Mouse (Mus musculus): ENCODE data around the gene Abhd2.

The Abhd2 gene

DNA sequence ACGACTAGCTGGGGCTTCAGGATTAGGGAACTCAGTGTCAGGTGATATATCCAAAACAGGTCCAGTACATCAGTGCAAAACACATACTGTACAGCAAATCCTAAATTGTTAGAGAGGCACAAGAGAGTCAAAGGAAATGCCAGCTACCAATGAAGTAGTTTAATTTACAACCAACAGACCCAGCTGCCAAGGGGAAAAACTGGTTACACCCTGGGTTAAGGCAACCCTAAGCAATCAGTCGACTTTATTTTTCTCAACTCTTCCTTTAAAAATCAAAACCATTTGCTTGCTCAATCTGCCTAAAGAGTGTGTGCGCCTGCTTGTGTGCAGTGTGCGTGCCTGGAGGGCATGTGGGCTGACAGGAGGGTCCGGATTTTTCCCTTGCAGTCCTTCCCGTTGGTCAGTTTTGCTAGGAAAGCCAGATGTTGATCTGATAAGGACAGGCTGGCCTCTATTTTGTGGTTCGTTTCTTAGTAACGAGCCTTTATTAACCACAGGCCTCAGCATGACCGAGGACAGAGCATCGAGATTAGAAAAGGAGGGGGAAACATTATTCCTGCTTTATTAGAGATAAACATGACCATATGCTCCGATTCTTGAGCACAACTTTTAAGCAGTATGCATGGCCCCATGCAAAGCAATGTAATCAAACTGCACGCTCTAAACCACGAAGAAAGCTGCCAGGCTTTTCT lies 45.3 kb downstream of the Abhd2 start:
- DNase-seq (ENCODE audit: low spot score in 2 of 2), result no peak

DNA sequence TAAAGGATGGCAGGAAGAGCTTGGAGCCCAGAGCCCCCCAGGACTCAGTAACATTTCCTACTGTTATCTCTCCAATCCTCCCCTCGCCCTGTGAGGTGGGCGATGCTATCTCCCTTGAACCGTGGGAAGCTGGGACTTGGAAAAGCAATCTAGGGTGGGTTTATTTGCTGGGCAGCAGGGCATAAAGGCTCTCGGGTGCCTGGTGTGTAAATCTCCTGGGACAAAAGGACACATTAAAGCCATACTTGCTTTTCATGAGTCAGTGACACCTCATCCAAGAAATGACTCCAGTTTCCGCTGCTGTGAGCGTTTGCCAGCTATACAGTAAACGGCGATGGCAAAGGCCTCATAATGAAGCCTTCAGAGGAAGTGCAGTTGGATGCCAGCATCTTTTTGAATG lies 50.9 kb downstream of the Abhd2 start:
- no peak for DNase-seq (ENCODE audit: low spot score in 2 of 2)

DNA sequence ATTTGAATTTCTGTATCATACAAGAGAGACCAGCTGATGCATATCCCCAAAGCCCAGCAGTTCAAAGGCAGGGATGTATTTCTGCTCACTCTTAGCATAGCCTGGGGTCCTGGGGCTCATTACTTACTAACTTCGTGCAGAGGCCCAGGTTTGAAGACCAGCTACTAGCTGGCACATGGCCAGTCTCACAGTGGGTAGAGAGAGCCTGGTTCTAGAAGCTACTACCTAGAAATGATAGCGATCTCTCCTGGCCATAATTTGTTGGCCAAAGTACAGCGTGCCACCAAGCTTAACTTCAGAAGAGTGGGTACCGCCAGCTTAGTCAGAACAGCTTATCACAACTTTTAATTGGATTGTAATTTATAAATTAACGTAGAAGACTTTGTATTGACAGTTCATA lies 55.8 kb downstream of the Abhd2 start:
- DNase-seq (ENCODE audit: low spot score in 2 of 2), result no peak

DNA sequence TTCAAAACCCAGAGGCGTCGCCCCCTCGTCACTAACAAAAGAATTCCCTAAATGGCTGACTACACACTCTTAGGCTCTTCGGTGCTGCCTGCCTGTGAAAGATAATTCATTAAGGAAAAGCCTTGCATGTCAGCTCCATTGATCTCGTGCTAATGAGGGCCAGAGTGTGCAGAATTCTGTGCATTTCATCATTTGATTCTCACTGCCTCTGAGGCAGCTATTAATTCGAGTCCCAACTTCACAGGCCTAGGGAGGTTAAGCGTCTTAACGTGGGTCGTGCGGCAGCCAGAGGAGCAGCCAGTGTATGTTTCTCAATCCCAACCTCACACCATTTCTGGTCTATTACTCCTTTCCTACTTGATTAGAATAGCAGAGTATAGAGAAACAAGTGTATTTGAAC lies 58.2 kb downstream of the Abhd2 start:
- no peak for DNase-seq (ENCODE audit: low spot score in 2 of 2)

DNA sequence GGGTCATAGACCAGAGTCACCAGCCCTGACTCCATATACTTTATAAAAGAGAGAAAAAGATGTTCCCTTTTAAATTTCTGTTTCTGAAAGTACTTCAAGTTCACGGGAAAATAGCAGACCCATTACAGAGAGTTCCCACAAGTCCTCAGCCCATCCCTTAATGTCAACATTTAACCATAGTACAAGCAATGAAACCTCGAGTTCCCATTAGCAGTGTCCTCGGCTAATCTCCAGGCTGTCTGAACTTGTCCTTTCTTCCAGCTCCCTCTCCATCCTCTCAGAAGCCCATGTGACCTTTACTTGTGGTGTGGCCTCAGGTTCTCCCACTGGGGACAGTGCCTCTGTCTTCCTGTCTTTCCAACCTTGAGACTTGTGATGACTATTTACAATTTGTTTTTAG lies 60.4 kb downstream of the Abhd2 start:
- no peak for DNase-seq (ENCODE audit: low spot score in 2 of 2)

DNA sequence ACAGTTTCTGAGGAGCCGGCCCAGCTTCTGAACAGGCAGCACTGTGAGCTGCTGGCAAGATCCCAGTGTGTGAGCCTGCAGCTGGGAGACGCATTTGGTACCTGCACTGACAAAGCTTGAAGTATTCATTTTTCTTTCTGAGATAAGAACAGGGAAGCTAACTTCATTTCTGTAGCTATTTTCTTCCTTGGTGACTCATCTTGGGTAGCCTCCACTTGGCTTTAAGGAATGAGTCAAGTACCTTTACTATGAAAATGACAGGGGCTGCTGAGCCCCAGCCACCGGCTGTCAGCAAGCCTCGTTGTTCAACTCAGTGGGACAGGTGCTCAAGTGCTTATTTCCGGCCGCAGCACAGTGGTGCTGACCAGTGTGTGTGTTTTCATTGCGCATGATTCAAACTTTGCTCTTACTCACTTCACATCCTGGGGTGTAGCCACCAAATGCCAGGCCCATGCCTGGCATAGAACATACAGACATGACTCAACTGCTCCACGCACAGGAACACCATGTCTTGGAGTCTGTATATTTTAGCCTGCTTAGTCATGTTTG lies 63.4 kb downstream of the Abhd2 start:
- peak; percentile 62 to 76 for DNase-seq (ENCODE audit: low spot score in 2 of 2)

DNA sequence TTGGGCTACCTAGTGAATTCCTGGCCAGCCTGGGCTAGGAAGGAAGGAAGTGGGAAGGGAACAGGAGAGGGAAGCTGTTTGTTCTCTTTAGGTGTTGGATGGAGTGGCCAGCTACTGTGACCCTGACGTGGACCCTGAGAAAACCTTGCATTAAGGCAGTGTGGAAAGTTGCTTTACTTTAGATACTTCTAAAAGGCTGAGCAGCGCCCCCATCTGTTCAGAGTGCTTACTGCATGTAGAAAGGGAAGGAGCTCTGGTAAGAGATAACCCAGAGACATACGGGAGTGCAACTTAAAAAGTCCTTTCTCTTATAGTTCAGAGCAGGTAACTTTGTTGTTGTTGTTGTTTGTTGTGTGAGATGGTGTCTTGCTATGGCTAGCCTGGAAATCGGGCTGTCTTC lies 72.9 kb downstream of the Abhd2 start:
- DNase-seq (ENCODE audit: low spot score in 2 of 2), result peak; percentile 66 to 68

DNA sequence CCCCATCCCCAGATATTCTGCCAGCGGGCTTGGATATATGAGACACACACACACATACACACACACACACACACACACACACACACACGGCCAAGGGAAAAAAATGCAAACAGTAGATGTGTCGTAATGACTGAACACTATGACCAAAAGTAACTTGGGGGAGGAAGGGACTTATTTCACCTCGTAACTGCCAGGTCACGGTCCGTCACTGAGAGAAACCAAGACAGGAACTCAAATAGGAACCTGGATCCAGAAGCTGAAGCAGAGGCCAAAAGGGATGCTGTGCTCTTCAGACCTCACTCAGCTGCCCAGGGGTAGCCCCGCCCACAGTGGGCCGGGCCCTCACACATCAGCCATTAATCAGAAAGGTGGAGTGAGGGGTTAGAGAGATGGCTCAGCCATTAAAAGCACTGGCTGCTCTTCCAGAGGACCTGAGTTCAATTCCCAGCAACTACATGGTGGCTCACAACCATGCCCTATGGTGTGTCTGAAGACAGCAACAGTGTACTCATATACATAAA lies 73.6 kb downstream of the Abhd2 start:
- no peak for DNase-seq (ENCODE audit: low spot score in 2 of 2)

DNA sequence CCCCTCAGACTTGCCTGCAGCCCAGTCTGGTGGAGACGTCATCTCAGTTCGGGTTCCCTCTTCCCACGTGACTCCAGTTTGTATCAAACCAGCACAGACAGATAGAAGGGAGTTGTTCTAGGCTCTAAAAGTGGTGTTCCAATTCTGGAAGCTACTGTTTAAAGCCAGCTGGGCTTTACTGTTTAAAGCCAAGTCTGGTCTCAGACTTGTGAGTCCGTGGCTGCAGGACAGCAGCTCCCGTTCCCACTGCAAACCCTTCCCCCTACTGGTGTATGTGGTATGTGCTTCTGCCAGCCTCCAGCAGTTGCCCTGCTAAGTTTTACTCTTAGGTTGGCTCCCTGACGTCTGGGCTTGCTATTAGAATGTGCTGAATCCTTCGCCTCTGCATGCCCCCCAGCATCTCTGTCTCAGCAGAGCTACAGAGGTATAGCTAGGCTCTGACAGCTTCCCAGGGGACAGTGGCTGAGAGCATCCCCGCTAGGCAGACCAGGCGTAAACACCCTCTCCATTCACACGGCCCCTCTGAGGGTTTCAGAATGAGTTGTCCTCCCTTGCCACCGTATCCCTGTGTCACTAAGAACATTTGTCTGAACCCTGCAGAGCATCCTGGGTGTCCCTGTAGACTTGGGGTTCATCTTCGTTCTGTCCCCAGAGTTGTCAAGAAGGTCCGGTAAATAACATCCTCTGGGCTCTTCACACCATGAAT lies 74.3 kb downstream of the Abhd2 start:
- no peak for DNase-seq (ENCODE audit: low spot score in 2 of 2)

DNA sequence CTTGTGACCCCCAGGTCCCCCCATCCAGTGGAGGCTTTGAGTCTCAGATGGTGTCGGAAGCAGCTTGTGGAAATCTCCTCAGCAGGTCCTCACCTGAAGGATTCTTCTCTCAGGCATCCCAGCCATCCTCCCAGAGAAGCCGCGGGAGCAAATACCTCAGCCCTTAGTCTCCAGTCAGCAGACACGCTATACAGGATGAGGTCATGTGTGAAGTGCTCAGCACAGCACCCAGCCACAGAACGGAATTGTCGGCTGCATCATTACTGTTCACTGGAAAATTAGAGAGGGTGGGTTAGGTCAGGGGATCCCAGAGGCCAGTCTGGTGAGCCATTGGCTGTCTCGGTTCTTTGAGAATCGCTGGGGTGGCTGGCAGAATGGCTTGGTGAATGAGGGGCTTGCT lies 75.8 kb downstream of the Abhd2 start:
- no peak for DNase-seq (ENCODE audit: low spot score in 2 of 2)

DNA sequence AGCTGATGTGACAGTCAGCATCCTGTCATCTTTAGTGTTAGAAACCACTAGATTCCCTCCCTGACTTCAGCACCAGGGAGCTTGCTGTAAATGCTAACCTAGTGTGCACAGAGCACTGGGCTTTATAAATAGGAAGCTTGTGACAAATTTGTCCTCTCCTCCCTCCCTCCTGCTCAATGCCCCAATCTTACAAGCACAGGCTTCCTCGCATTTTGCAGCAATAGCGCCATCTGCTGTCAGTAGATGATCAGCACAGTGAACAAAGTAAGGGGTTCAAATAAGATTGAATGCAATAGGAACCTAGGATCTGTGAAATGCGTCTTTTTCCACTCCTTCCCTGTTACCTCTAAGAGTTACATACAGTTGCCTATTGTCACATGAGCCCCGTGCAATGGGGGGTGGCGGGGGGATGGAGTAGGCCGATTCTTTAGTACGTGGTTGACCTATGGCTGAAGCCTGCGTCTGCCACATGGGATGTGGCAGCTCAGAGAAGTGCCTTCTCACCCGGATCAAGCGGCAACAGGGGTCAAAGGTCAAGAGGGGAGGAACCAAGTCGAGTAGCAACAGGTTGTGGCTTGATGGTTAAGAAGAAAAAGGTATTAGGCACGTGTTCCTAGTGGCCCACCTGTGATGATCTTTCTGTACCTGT lies 76.9 kb downstream of the Abhd2 start:
- DNase-seq (ENCODE audit: low spot score in 2 of 2), result peak; percentile 87 to 92

DNA sequence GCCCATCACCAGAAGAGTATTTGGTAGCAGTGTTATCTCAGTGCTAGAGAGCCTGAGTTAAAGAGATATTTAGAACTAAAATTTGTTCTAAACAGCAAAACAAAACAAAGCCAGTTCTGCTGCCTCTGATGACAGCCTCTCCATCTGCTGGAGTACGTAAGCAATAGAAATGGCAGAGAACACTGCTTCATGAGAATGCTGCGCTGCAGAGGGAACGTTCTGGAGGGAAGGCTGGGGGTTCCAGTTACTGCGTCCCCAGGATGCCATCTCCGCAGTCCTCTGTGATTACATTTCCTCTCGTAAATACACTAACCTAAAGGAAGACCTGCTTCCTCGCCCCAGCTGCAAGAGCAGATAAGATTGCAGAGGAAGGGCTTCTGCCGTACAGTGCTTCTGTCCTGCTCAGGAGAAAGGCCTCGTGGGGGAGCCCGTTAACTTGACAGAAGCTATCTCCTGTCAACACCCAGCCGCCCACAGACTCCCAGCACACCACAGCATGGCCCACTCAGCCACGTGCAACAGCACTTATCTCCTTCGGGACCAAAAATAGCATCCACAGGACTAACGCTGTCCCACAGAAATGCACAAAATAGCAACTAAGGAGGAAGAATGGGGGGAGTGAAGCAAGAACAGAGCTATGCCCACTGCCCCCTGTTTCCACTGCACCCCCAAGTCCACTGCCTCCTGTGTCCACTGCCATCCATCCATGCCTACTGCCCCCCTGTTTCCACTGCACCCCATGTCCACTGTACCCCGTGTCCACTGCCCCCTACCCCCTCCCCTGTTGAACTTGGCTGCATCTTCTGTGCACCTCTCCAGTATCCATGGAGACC lies 85.6 kb downstream of the Abhd2 start:
- peak; percentile 91 to 92 for DNase-seq (ENCODE audit: low spot score in 2 of 2)

DNA sequence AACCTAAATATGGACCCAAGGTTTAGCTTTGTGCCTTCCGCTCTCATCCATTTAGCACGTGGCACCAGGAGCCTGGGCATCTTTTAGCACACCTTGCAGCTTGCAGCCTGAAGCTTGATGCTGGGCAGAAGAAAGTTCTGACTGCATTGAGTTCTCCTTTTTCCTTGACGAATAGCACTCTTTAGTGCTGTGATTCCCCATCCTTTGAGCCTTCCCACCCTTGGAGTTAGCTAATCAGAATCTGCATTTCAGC lies 86.1 kb downstream of the Abhd2 start:
- no peak for DNase-seq (ENCODE audit: low spot score in 2 of 2)

DNA sequence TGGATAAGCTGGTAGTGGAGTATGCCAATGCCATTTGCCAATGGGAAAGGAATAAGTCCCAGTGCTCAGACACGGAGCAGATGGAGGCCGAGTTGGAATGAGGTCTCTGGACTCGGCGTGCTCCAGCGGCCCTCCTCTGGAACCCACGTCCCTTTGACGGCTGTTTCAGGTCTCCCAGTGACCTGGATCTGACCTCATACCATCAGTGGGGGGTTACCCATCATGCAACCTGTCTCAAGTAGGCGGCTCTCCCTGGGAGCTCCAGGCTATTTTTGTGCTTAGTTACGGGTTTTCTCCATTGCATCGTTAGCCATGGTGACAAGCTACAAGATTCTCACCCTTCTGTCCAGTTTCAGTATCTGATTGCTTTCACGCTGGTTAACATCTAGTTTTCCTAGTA lies 87.1 kb downstream of the Abhd2 start:
- peak in 1 of 2 experiments; percentile 50 for DNase-seq (ENCODE audit: low spot score in 2 of 2)

DNA sequence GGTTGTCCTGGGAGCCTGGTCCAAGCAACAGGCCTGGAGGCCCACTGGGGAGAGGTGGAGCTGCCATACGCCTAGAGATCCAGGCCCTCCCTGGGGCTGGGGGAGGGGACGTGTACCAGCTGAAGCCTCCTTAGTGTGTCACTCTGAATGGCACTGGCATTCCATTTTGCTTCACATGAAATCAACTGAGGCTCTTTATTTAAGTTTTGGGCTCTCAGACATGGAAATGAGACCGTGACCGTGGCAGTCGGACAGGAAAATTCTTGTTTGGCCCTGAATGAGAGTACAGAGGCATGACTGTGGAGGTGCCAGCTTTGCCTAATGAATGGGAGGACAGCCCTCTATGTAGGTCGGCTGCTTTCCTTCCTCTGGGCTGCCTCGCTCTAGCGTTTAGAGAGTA lies 89.2 kb downstream of the Abhd2 start:
- no peak for DNase-seq (ENCODE audit: low spot score in 2 of 2)

DNA sequence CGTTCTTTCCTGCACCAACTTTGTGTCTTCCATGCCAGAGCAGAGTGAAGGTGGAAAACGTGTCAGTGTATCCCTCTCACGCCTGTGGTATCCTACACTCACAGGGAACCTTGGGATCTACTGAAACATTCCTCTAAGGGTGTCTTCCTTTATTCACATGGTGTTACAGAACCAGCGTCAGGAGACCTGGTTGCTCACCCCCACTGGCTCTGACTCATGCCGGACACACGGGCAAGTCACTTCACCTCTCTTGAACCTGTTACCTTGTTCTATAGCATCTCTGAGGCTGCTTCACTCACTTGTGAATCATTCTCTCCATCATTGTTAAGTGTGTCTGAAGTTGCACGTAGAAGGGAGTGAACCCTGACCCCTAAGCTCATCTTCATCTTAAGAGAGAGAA lies 89.8 kb downstream of the Abhd2 start:
- DNase-seq (ENCODE audit: low spot score in 2 of 2), result no peak

DNA sequence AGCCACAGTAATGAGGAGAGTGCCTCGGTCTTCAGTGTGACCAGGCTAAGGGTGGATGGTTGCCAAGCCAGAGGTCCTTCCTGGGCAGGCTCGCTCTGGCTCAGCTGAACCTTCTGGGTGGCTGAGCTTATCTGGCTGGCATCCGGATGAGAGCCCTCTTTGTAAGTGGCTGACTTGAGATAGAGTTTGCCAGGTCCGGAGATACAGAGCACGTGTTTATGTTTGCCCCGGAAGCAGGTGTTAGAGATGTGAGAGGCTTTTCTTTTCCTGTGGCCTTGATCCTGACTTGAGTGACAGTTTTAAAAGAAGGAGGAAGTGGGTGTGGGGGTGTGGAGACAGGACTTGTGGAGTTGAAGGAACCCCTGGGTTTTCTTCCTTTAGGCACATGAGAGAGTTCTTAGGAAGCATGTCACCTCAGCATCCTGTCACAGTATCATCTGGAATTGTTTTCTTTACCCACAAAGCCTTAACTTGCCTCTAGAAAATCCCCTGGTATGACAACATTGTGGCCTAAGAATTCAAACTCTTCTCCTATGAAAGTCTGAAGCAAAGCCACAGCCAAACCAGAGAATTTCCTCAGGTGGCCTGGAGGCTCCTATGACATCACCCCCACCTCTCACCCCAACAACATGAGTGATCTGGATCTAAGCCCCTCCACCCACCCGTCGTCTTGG lies 90.5 kb downstream of the Abhd2 start:
- no peak for DNase-seq (ENCODE audit: low spot score in 2 of 2)

DNA sequence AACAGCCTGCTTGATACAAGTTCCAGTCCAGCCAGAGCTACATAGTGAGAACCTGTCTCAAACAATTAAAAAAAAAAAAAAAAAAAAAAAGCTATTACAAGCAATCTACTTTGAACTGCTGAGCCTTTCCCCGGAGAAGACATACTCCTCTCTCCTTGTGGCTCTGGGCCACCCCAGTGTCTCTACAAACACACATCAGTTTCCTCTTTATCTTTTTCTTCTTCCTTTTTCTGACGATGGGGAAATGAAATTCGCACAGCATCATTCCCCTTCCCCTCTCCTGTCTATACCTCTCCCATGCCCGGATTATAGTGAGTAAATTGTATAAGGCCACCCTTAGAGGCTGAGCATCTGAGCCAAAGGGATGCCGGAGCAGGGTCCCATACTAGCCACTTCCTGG lies 95.7 kb downstream of the Abhd2 start:
- no peak for DNase-seq (ENCODE audit: low spot score in 2 of 2)

DNA sequence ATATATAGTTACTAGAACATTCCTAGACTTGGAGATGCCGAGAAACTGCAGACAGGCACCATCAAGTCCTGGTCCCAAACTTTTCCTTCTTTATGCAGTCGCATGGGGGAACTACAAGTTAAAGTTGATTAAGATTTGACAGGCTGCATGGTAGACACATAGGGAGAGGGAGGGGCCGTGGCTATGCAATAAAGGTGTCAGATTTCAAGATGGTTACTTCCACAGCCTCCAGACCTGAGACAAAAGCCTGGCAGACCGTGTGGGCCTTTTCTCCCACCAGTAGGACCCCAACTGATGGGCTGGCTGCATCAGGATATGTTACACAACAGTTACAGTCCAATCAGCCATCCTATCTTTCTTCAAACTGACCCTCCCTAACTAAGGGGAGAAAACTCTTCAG lies 96.4 kb downstream of the Abhd2 start:
- no peak for DNase-seq (ENCODE audit: low spot score in 2 of 2)

DNA sequence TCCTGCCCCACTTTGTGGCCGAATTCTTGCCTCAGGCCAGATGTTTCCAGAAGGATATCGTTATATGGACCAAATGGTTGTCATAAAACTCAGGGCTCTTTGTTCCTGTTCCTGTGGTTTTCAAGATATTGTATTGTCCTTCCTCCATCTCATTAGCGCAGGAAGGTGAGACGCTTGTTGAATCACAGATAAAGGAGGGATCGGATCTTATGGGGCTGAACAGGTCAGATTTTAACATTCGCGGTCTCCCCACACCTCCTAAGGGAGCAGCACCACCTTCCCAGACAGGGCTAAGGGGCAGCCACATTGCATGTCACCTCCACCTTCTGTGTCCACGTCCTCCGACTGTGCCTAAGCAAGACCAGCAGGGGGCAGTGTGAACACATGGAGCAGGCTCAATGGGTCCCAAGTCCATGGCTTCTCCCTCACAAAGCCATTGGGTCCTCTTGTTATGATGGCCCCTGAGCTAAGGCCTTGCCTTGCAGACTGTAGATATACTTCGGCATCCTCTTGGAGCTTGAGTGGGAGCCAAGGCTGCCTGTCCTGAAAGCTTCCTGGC lies 98.4 kb downstream of the Abhd2 start:
- DNase-seq (ENCODE audit: low spot score in 2 of 2), result peak; percentile 74 to 82

DNA sequence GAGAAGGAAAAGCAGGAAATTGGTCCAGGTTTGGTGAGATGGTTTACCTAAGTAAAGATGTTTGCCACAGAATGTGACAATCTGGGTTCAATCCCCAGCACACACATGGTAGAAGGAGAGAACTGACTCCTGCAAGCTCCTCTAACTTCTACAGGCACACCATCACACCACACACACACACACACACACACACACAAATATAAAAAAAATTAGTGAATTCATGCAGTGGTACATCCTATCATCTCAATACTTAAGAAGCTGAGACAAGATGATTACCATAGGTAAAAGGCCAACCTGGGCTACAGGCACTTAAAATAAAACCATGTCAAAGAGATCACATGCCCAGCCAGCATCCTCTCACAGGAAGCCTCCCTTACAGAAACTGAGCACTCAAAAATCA lies 101.0 kb downstream of the Abhd2 start:
- DNase-seq (ENCODE audit: low spot score in 2 of 2), result no peak
